Mouse (Mus musculus): ENCODE measurements around the gene Fosl2. TPM values are rescaled to one million over a fixed set of nuclear protein-coding genes. Genes with fewer than 3 reads are reported as not detected.

Gene Fosl2
- polyA plus RNA-seq, 2 experiments = 8.8 to 11.6 TPM

DNA sequence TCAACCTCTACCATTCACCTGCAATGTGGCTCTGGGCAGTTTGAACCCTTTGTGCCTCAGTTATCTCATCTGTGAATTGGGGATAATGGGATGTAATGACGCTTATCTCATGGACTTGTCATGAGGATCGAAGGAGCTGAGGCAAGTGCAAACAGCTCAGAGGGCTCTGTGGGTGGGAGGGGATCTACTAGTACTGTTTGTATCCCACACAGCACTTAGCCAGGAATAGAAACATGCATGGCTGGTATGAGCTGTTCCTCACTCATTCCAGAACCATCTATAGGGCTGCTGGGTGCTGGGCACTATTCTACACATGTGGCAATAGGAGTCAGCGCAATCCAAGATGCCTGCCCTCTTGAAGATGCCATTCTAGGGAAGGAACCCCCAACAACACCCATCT lies 64.0 kb downstream of the Fosl2 start:
- Histone ChIP-seq H3K9ac (ENCODE audit: low read depth, low read length, severe bottlenecking) (no peak overlapping the region), H3K36me3 (ENCODE audit: control insufficient read depth, insufficient read depth, low read length) (no peaks in the 10 kb centered on the region), H3K27ac (replicated peaks; ENCODE audit: low read depth, low read length) (no peak overlapping the region), H3K27me3 (ENCODE audit: control insufficient read depth, insufficient read depth, low read length) (no peaks in the 10 kb centered on the region), H3K4me2 (replicated peaks; ENCODE audit: low read depth, low read length, severe bottlenecking) (no peak overlapping the region), H3K4me3 (replicated peaks; ENCODE audit: low read length) (no peak overlapping the region), H3K4me1 (ENCODE audit: control insufficient read depth, insufficient read depth, low read length) (no peaks in the 10 kb centered on the region), H3K9me3 (ENCODE audit: control insufficient read depth, low read length) (no peaks in the 10 kb centered on the region)
- ATAC-seq (ENCODE audit: low FRiP score, low read depth) (no peak), DNase-seq (ENCODE audit: low spot score) (no peak)
- 89% methylated on average over 3 of the region's 3 CpGs for WGBS
- no peak for TF ChIP-seq POLR2A (IDR thresholded peaks at IDR 0.05; ENCODE audit: borderline replicate concordance, extremely low read depth, insufficient read depth, insufficient read length)

DNA sequence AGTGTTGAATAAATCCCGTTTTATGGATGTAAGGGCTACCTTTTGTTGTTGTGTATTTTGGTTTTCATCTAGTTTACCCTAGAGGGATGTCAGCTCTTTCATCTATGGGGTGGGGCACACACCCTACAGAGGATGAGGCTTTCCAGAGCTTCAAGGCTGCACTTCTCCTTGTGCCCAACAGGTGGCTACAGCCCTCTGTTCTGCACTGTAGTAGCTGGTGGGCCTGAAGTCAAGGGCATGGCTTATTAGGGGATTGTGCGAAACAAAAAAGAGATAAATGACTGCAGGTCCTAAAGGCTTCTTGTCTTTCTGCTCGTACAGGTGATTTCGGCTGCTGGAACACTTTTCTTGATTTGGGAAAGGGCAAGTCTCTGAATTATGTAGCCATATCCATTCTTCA lies 69.1 kb downstream of the Fosl2 start:
- 70% methylated on average over 4 of the region's 4 CpGs for WGBS
- TF ChIP-seq POLR2A (IDR thresholded peaks at IDR 0.05; ENCODE audit: borderline replicate concordance, extremely low read depth, insufficient read depth, insufficient read length) = no peak

DNA sequence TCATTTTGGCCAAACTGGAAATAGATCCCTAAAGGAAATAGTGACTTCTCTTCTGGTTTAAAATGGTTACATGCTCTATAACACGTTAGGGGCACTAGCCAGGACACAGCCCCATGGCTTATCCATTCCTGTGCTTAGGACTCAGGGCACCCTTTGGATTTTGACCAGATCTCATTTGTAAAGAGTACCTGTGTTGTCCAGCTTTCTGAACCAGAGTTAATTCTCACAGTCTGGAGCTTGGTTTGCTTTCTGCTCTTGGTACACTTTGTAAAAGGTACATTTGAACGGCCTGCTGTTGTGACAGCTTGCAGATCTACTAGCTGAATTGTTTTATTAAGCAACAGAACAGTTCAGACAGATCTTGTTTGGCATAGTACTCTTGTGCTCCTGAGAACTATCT lies 71.1 kb downstream of the Fosl2 start:
- Histone ChIP-seq H3K9ac (ENCODE audit: low read depth, low read length, severe bottlenecking) (no peak overlapping the region), H3K27ac (replicated peaks; ENCODE audit: low read depth, low read length) (no peak overlapping the region), H3K36me3 (ENCODE audit: control insufficient read depth, insufficient read depth, low read length) (no peaks in the 10 kb centered on the region), H3K4me2 (replicated peaks; ENCODE audit: low read depth, low read length, severe bottlenecking) (no peak overlapping the region), H3K4me1 (ENCODE audit: control insufficient read depth, insufficient read depth, low read length) (no peaks in the 10 kb centered on the region), H3K9me3 (ENCODE audit: control insufficient read depth, low read length) (no peaks in the 10 kb centered on the region), H3K27me3 (ENCODE audit: control insufficient read depth, insufficient read depth, low read length) (no peaks in the 10 kb centered on the region), H3K4me3 (replicated peaks; ENCODE audit: low read length) (no peak overlapping the region)
- ATAC-seq (ENCODE audit: low FRiP score, low read depth) (no peak), DNase-seq (ENCODE audit: low spot score) (no peak)
- no peak for TF ChIP-seq POLR2A (IDR thresholded peaks at IDR 0.05; ENCODE audit: borderline replicate concordance, extremely low read depth, insufficient read depth, insufficient read length)
- 65% methylated on average over 2 of the region's 2 CpGs for WGBS

More for the DNA sequence above, 69.1 kb downstream of the Fosl2 start:
- Histone ChIP-seq H3K9ac (ENCODE audit: low read depth, low read length, severe bottlenecking) (no peak overlapping the region), H3K4me3 (replicated peaks; ENCODE audit: low read length) (no peak overlapping the region), H3K36me3 (ENCODE audit: control insufficient read depth, insufficient read depth, low read length) (no peaks in the 10 kb centered on the region), H3K27me3 (ENCODE audit: control insufficient read depth, insufficient read depth, low read length) (no peaks in the 10 kb centered on the region), H3K9me3 (ENCODE audit: control insufficient read depth, low read length) (no peaks in the 10 kb centered on the region), H3K27ac (replicated peaks; ENCODE audit: low read depth, low read length) (no peak overlapping the region), H3K4me2 (replicated peaks; ENCODE audit: low read depth, low read length, severe bottlenecking) (no peak overlapping the region), H3K4me1 (ENCODE audit: control insufficient read depth, insufficient read depth, low read length) (no peaks in the 10 kb centered on the region)
- ATAC-seq (ENCODE audit: low FRiP score, low read depth) = no peak
- DNase-seq (ENCODE audit: low spot score) = no peak

Other genes with a start within 250 kb of the Fosl2 start
- 1.5 TPM in 2 replicates for gene Plb1, start 96.9 kb downstream of the Fosl2 start, polyA plus RNA-seq (2012; rRNA removed)
- 1.1 and 1.3 TPM in 2 replicates for gene Plb1, start 96.9 kb downstream of the Fosl2 start, polyA plus RNA-seq (2014; fragmentation: Nextera tagmentation; extraction: Ambion mirVana)